Mouse (Mus musculus) midbrain, postnatal 0 days (tissue): ENCODE results near the gene Tnfaip6. TPM values are rescaled to one million over a fixed set of nuclear protein-coding genes. Genes with fewer than 3 reads are reported as not detected.

Source experiments
- ATAC-seq: fragments of 200-750 bp; cut with Nextera tagmentation; 2 replicates; pipeline ENCODE4 v1.8.0; 2017; ENCODE audit warnings: moderate number of reproducible peaks, mild to moderate bottlenecking, moderate TSS enrichment, moderate library complexity; ENCODE audit not compliant: low FRiP score
- DNase-seq: peaks from one replicate; pipeline ENCODE4 v3.0.0-alpha.2; 2015; ENCODE audit warnings: low spot score
- H3K27ac ChIP-seq: fragments of 300-500 bp; sonication (generic); 2 replicates; pipeline ENCODE4 v1.5.1; 2014; ENCODE audit warnings: low read depth, mild to moderate bottlenecking, low read length, mixed read lengths
- H3K27me3 ChIP-seq: fragments of 300-500 bp; sonication (generic); 2 replicates; pipeline ENCODE4 v1.6.1; 2014; ENCODE audit warnings: low read length, control low read depth, mixed read lengths; ENCODE audit not compliant: insufficient read depth
- H3K36me3 ChIP-seq: fragments of 300-500 bp; sonication (generic); 2 replicates; pipeline ENCODE4 v1.6.1; 2014; ENCODE audit warnings: low read length, control low read depth, mixed read lengths; ENCODE audit not compliant: insufficient read depth
- H3K4me1 ChIP-seq: fragments of 300-500 bp; sonication (generic); 2 replicates; pipeline ENCODE4 v1.6.1; 2014; ENCODE audit warnings: mild to moderate bottlenecking, control low read depth, antibody characterized with exemption, low read length, mixed read lengths; ENCODE audit not compliant: insufficient read depth
- H3K4me2 ChIP-seq: fragments of 300-500 bp; sonication (generic); 2 replicates; pipeline ENCODE4 v1.6.1; 2014; ENCODE audit warnings: low read depth, mild to moderate bottlenecking, low read length, mixed read lengths; ENCODE audit not compliant: poor library complexity, severe bottlenecking
- H3K4me3 ChIP-seq: fragments of 300-500 bp; sonication (generic); 2 replicates; pipeline ENCODE4 v1.5.1; 2014; ENCODE audit warnings: low read depth, mild to moderate bottlenecking, low read length, moderate library complexity
- H3K9ac ChIP-seq: fragments of 300-500 bp; sonication (generic); replicated peaks from 2 replicates; pipeline ENCODE4 v1.6.1; 2014; ENCODE audit warnings: mild to moderate bottlenecking, low read length, moderate library complexity, mixed read lengths; ENCODE audit not compliant: poor library complexity, severe bottlenecking
- H3K9me3 ChIP-seq: fragments of 300-500 bp; sonication (generic); 2 replicates; pipeline ENCODE4 v1.6.1; 2016; ENCODE audit warnings: low read length, control low read depth
- CTCF ChIP-seq: IDR thresholded peaks from 2 replicates; pipeline ENCODE4 v1.5.1; 2016; ENCODE audit warnings: antibody characterized with exemption, mild to moderate bottlenecking
- WGBS: fragments of 180-500 bp; shearing (Covaris S2); extraction: QIAGEN DNeasy Blood & Tissue Kit; methylation state at CpG from one replicate; pipeline ENCODE4 v1.1.7; 2014; 5-methylcytosine and 5-hydroxymethylcytosine counted together
- polyA plus RNA-seq: library from polyadenylated mRNA; unstranded; fragments of >200 nt; fragmentation: Nextera tagmentation; extraction: Ambion mirVana; gene quantifications from 2 replicates; pipeline ENCODE4 v1.2.1, GENCODE M21; 2015
- total RNA-seq: library from RNA; depleted of rRNA; stranded (reverse); fragments of >200 nt; gene quantifications from 2 replicates; pipeline ENCODE4 v1.2.3, GENCODE M21; 2014

Gene Tnfaip6
- total and polyA plus RNA-seq, 2 experiments from 2014 or later = 1.6 to 3.1 TPM

- Histone ChIP-seq H3K4me2 (no peak overlapping the region), H3K4me3 (no peak overlapping the region), H3K4me1 (no peaks in the 10 kb centered on the region), H3K9ac (no peak overlapping the region), H3K36me3 (no peaks in the 10 kb centered on the region), H3K27ac (no peak overlapping the region), H3K9me3 (no peaks in the 10 kb centered on the region), H3K27me3 (no peaks in the 10 kb centered on the region)
- no peak for DNase-seq
- no peak for TF ChIP-seq CTCF
- no peak for ATAC-seq
- WGBS = 81% methylated on average over 4 of the region's 4 CpGs
Observed at GRCm38 (mm10) chr2:52031491-52031890, 6.3 kb upstream of the Tnfaip6 start.

GRCm38 (mm10) chr2:52034601-52035000 lies 3.2 kb upstream of the Tnfaip6 start:
- no peak for TF ChIP-seq CTCF
- Histone ChIP-seq H3K4me3 (no peak overlapping the region), H3K36me3 (no peaks in the 10 kb centered on the region), H3K9ac (no peak overlapping the region), H3K4me1 (no peaks in the 10 kb centered on the region), H3K27me3 (no peaks in the 10 kb centered on the region), H3K27ac (no peak overlapping the region), H3K9me3 (no peaks in the 10 kb centered on the region), H3K4me2 (no peak overlapping the region)
- DNase-seq (no peak), ATAC-seq (no peak)
- WGBS = 87% methylated on average over 4 of the region's 4 CpGs

GRCm38 (mm10) chr2:52035144-52035543 lies 2.7 kb upstream of the Tnfaip6 start:
- H3K4me1 ChIP-seq = no peaks in the 10 kb centered on the region
- H3K9me3 ChIP-seq = no peaks in the 10 kb centered on the region
- no peak for ATAC-seq
- no peak overlapping the region for H3K4me3 ChIP-seq
- WGBS = 73% methylated on average over 4 of the region's 4 CpGs
- DNase-seq = no peak
- no peak overlapping the region for H3K9ac ChIP-seq
- H3K4me2 ChIP-seq = no peak overlapping the region
- no peaks in the 10 kb centered on the region for H3K27me3 ChIP-seq
- TF ChIP-seq CTCF = no peak
- H3K27ac ChIP-seq = no peak overlapping the region
- H3K36me3 ChIP-seq = no peaks in the 10 kb centered on the region

DNA sequence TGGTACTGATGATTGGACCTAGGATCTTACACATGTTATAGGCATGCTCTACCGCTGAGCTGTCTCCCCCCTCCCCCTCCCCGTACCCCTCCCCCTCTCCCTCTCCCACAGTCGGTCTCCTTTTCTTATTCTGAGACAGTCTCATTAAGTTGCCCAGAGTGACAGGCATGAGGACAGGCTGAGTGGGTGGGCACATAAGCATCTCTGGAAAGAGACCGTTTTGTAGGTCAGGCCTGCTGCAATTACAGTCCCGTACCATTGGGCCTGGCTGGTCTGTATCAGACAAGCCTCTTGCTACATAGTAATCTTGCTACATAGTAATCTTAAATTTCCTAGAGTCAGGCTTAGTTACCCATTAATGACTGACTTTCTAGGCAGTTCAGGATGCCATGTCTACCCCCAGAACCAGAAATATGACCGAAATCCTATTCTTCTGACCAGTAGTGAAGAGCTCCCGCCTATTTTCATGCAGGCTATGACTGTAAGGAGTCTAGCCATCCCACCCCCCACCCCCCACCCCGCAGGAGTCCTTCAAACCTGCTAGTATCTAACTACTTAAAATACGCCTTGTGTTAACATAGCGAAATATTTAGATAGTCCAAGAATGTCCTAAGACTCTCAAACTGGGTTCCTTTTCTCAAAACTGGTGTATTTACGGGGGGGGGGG lies 747 bp upstream of the Tnfaip6 start:
- Histone ChIP-seq H3K9me3 (no peaks in the 10 kb centered on the region), H3K36me3 (no peaks in the 10 kb centered on the region), H3K27me3 (no peaks in the 10 kb centered on the region), H3K4me1 (no peaks in the 10 kb centered on the region), H3K4me3 (no peak overlapping the region), H3K27ac (no peak overlapping the region), H3K9ac (no peak overlapping the region), H3K4me2 (peak overlapping the region; percentile 55; the same call in 1 of the 2 replicates)
- WGBS = 46% methylated on average over 9 of the region's 11 CpGs
- ATAC-seq = peak; percentile 34; the same call in 1 of the 2 replicates
- TF ChIP-seq CTCF = no peak
- no peak for DNase-seq

DNA sequence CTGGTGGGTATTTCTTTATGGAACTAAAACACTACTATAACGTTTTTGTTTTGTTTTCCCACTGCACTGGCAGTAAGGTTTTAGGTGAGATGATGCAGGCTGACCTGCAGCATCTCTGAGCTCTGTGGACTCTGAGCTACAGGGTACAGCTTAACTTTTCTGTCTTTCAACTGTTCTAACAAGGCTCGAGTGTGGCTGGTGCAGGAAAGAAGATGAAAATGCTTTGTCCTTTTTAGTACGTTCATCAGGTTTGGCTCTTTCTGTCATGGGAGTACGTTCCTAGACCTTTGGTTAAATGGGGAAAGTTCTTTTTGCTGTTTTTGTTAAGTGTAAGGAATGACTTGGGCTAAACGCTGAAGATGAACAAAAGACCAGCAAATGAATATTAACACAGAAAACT lies 749 bp downstream of the Tnfaip6 start:
- Histone ChIP-seq H3K4me2 (peak overlapping the region; percentile 55), H3K9me3 (no peaks in the 10 kb centered on the region), H3K9ac (no peak overlapping the region), H3K27ac (no peak overlapping the region), H3K36me3 (no peaks in the 10 kb centered on the region), H3K4me1 (no peaks in the 10 kb centered on the region), H3K4me3 (peak overlapping the region; percentile 31; the same call in 1 of the 2 replicates), H3K27me3 (no peaks in the 10 kb centered on the region)
- DNase-seq = no peak
- ATAC-seq = no peak
- no peak for TF ChIP-seq CTCF
- 31% methylated on average over 5 of the region's 5 CpGs for WGBS

DNA sequence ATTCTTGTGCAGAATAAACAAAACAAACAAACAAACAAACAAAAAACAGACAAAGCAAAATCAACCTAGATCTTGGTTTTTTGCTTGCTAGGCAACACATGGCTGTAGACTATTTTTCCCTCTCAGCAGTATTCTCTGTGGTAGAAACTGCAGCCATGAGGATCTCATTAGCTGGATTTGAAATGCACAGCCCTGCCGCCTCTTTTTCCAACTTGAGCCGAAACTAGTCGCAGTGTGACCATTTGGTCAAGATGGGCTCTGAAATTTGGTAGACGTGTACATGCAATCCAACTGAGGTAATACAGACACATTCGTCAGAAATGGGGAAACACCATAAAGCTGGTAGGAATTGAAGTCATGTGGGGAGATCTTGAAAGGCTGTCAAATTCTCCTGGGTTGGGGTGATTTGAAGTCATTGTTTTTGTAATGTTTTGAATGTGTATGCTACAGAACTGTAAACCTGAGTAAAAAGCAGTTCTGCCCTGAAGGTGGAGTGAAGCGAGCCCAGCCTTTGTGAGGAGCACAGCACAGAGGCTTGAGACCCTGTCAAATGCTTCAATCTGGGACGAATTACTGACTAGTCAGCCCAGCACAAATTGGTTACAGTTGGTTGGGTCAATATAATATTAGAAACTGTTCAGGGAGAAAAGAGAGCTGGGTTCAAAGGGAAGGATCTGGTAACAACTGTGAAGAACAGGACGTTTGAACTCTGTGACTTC lies 1.4 kb downstream of the Tnfaip6 start:
- Histone ChIP-seq H3K4me1 (no peaks in the 10 kb centered on the region), H3K4me3 (no peak overlapping the region)

More for the DNA sequence above, 1.4 kb downstream of the Tnfaip6 start:
- no peak for TF ChIP-seq CTCF
- Histone ChIP-seq H3K27ac (no peak overlapping the region), H3K9me3 (no peaks in the 10 kb centered on the region), H3K4me2 (no peak overlapping the region), H3K36me3 (no peaks in the 10 kb centered on the region), H3K27me3 (no peaks in the 10 kb centered on the region), H3K9ac (no peak overlapping the region)
- 38% methylated on average over 8 of the region's 8 CpGs for WGBS
- ATAC-seq (no peak), DNase-seq (no peak)
